Mouse (Mus musculus) heart, postnatal 0 days (tissue): ENCODE data around the gene Rpl31. TPM values are rescaled to one million over a fixed set of nuclear protein-coding genes. Genes with fewer than 3 reads are reported as not detected.

ENCODE experiments used
- ATAC-seq: fragments of 200-750 bp; cut with Nextera tagmentation; 2 replicates; pipeline ENCODE4 v1.8.0; 2017; ENCODE audit warnings: low read depth, moderate number of reproducible peaks, moderate library complexity; ENCODE audit not compliant: insufficient read depth
- DNase-seq: peaks from one replicate; pipeline ENCODE4 v3.0.0-alpha.2; 2016; ENCODE audit warnings: low spot score
- H3K27ac ChIP-seq: fragments of 300-500 bp; sonication (generic); 2 replicates; pipeline ENCODE4 v1.5.1; 2014; ENCODE audit warnings: low read depth, mild to moderate bottlenecking
- H3K27me3 ChIP-seq: fragments of 300-500 bp; sonication (generic); 2 replicates; pipeline ENCODE4 v1.6.1; 2014; ENCODE audit warnings: low read length, mixed read lengths; ENCODE audit not compliant: control insufficient read depth, insufficient read depth
- H3K36me3 ChIP-seq: fragments of 300-500 bp; sonication (generic); replicated peaks from 2 replicates; pipeline ENCODE4 v1.6.1; 2014; ENCODE audit warnings: low read length, mixed read lengths; ENCODE audit not compliant: control insufficient read depth, insufficient read depth
- H3K4me1 ChIP-seq: fragments of 300-500 bp; sonication (generic); 2 replicates; pipeline ENCODE4 v1.6.1; 2014; ENCODE audit warnings: antibody characterized with exemption; ENCODE audit not compliant: control insufficient read depth, insufficient read depth
- H3K4me2 ChIP-seq: fragments of 300-500 bp; sonication (generic); 2 replicates; pipeline ENCODE4 v1.6.1; 2014; ENCODE audit warnings: low read depth, mild to moderate bottlenecking, low read length, moderate library complexity
- H3K4me3 ChIP-seq: fragments of 300-500 bp; sonication (generic); 2 replicates; pipeline ENCODE4 v1.5.1; 2014; ENCODE audit warnings: low read depth, low read length
- H3K9ac ChIP-seq: fragments of 300-500 bp; sonication (generic); replicated peaks from 2 replicates; pipeline ENCODE4 v1.6.1; 2014; ENCODE audit warnings: low read depth, low read length, mixed read lengths
- H3K9me3 ChIP-seq: fragments of 300-500 bp; sonication (generic); replicated peaks from 2 replicates; pipeline ENCODE4 v1.6.1; 2016; ENCODE audit warnings: low read length; ENCODE audit not compliant: control insufficient read depth
- CTCF ChIP-seq: IDR thresholded peaks from 2 replicates; pipeline ENCODE4 v1.5.1; 2016; ENCODE audit warnings: antibody characterized with exemption, control low read depth, low read depth
- EP300 ChIP-seq: IDR thresholded peaks from 2 replicates; pipeline ENCODE4 v1.6.1; 2016; ENCODE audit warnings: antibody characterized with exemption, low read depth
- WGBS: fragments of 180-500 bp; shearing (Covaris S2); extraction: QIAGEN DNeasy Blood & Tissue Kit; methylation state at CpG from one replicate; pipeline ENCODE4 v1.1.7; 2014; 5-methylcytosine and 5-hydroxymethylcytosine counted together
- polyA plus RNA-seq: library from polyadenylated mRNA; unstranded; fragments of >200 nt; fragmentation: Nextera tagmentation; extraction: Ambion mirVana; gene quantifications from 2 replicates; pipeline ENCODE4 v1.2.1, GENCODE M21; 2015
- total RNA-seq: library from RNA; depleted of rRNA; stranded (reverse); fragments of >200 nt; gene quantifications from 2 replicates; pipeline ENCODE4 v1.2.3, GENCODE M21; 2014; ENCODE audit warnings: low replicate concordance

Gene Rpl31
- total and polyA plus RNA-seq, 2 experiments from 2014 or later: 198 to 330 TPM

- H3K36me3 ChIP-seq: peaks cover 15% of the 10 kb centered on the region
- DNase-seq (no peak), ATAC-seq (no peak)
- no peak overlapping the region for H3K9ac ChIP-seq
- H3K4me1 ChIP-seq: peaks cover 12% of the 10 kb centered on the region; the same call in 1 of the 2 replicates
- TF ChIP-seq EP300 (no peak), CTCF (no peak)
- no peak overlapping the region for H3K4me3 ChIP-seq
- no peaks in the 10 kb centered on the region for H3K9me3 ChIP-seq
- H3K27me3 ChIP-seq: no peaks in the 10 kb centered on the region
- H3K27ac ChIP-seq: no peak overlapping the region
- H3K4me2 ChIP-seq: no peak overlapping the region
- WGBS: 76% methylated on average over 1 of the region's 1 CpGs
Observed at GRCm38 (mm10) chr1:39365562-39365961, 2.1 kb upstream of the Rpl31 start.

GRCm38 (mm10) chr1:39367045-39367444, 597 bp upstream of the Rpl31 start:
- Histone ChIP-seq H3K36me3 (peaks cover 30% of the 10 kb centered on the region), H3K4me3 (peak overlapping the region; percentile 88), H3K9ac (peak overlapping the region; percentile 98), H3K4me1 (peaks cover 12% of the 10 kb centered on the region; the same call in 1 of the 2 replicates), H3K4me2 (peak overlapping the region; percentile 77), H3K27ac (peak overlapping the region; percentile 97), H3K27me3 (no peaks in the 10 kb centered on the region), H3K9me3 (no peaks in the 10 kb centered on the region)
- ATAC-seq: no peak
- no peak for DNase-seq
- TF ChIP-seq CTCF (no peak), EP300 (no peak)
- 25% methylated on average over 6 of the region's 6 CpGs for WGBS

- Histone ChIP-seq H3K36me3 (peaks cover 43% of the 10 kb centered on the region), H3K9ac (peak overlapping the region; percentile 98), H3K9me3 (no peaks in the 10 kb centered on the region), H3K4me2 (peak overlapping the region; percentile 84), H3K4me3 (peak overlapping the region; percentile 88), H3K27me3 (no peaks in the 10 kb centered on the region), H3K4me1 (peaks cover 12% of the 10 kb centered on the region; the same call in 1 of the 2 replicates), H3K27ac (peak overlapping the region; percentile 97)
- DNase-seq (peak; percentile 26), ATAC-seq (peak; percentile 48)
- under 1% methylated on average over 34 of the region's 34 CpGs for WGBS
- TF ChIP-seq EP300 (no peak), CTCF (no peak)
Observed at GRCm38 (mm10) chr1:39368267-39368841, 712 bp downstream of the Rpl31 start.

GRCm38 (mm10) chr1:39370431-39370830, 2.8 kb downstream of the Rpl31 start:
- Histone ChIP-seq H3K36me3 (peaks cover 59% of the 10 kb centered on the region), H3K4me1 (peaks cover 12% of the 10 kb centered on the region; the same call in 1 of the 2 replicates), H3K27me3 (no peaks in the 10 kb centered on the region), H3K9me3 (no peaks in the 10 kb centered on the region), H3K27ac (no peak overlapping the region), H3K4me2 (no peak overlapping the region), H3K9ac (no peak overlapping the region), H3K4me3 (no peak overlapping the region)
- DNase-seq (no peak), ATAC-seq (no peak)
- 72% methylated on average over 6 of the region's 6 CpGs for WGBS
- TF ChIP-seq CTCF (no peak), EP300 (no peak)

GRCm38 (mm10) chr1:39372220-39372843, 4.7 kb downstream of the Rpl31 start:
- peaks cover 71% of the 10 kb centered on the region for H3K36me3 ChIP-seq
- H3K9me3 ChIP-seq: no peaks in the 10 kb centered on the region
- ATAC-seq: no peak
- H3K9ac ChIP-seq: no peak overlapping the region
- H3K4me3 ChIP-seq: no peak overlapping the region
- WGBS: 67% methylated on average over 8 of the region's 8 CpGs
- H3K27me3 ChIP-seq: no peaks in the 10 kb centered on the region
- no peak for DNase-seq
- no peak overlapping the region for H3K4me2 ChIP-seq
- TF ChIP-seq CTCF (no peak), EP300 (no peak)
- H3K4me1 ChIP-seq: 0 out of 2 replicates have a peak, but pooled peaks cover 7% of the 10 kb centered on the region
- H3K27ac ChIP-seq: no peak overlapping the region
